Mouse (Mus musculus): Measurements from ENCODE around the gene Abt1. TPM values are rescaled to one million over a fixed set of nuclear protein-coding genes. Genes with fewer than 3 reads are reported as not detected.
"Not testable (repeated sequence)": the region's sequence is repeated elsewhere in the genome, so short reads cannot be mapped to it uniquely, and the experiment has no call there.

The Abt1 gene
- polyA plus RNA-seq, 1 experiment from 2014 or later, result 12.2 TPM

GRCm38 (mm10) chr13:23412630-23413521 is 10.8 kb downstream of the Abt1 start:
- WGBS, result 4% methylated on average over 28 of the region's 28 CpGs
- peaks cover 13% of the 10 kb centered on the region; the same call in 1 of the 2 replicates for H3K27me3 ChIP-seq
- no peaks in the 10 kb centered on the region for H3K36me3 ChIP-seq
- no peak overlapping the region for H3K9ac ChIP-seq
- H3K4me2 ChIP-seq (replicated peaks), result peak overlapping the region; percentile 56
- ATAC-seq (ENCODE audit: insufficient number of reproducible peaks, low FRiP score, low TSS enrichment, low read depth), result no peak; the same call in 1 of the 2 replicates
- no peak overlapping the region for H3K27ac ChIP-seq (replicated peaks)
- H3K4me1 ChIP-seq, result peaks cover 9% of the 10 kb centered on the region
- H3K9me3 ChIP-seq (replicated peaks), result no peaks in the 10 kb centered on the region
- peak overlapping the region; percentile 36 for H3K4me3 ChIP-seq (replicated peaks)

- ATAC-seq (ENCODE audit: insufficient number of reproducible peaks, low FRiP score, low TSS enrichment, low read depth), result no peak
- H3K9ac ChIP-seq, result no peak overlapping the region
- no peak overlapping the region for H3K27ac ChIP-seq (replicated peaks)
- no peaks in the 10 kb centered on the region for H3K9me3 ChIP-seq (replicated peaks)
- under 1% methylated on average over 20 of the region's 20 CpGs for WGBS
- H3K4me2 ChIP-seq (replicated peaks), result peak overlapping the region; percentile 56
- peaks cover 13% of the 10 kb centered on the region; the same call in 1 of the 2 replicates for H3K27me3 ChIP-seq
- H3K4me3 ChIP-seq (replicated peaks), result peak overlapping the region; percentile 36
- no peaks in the 10 kb centered on the region for H3K36me3 ChIP-seq
- peaks cover 9% of the 10 kb centered on the region for H3K4me1 ChIP-seq
These were observed 11.4 kb downstream of the Abt1 start for GRCm38 (mm10) chr13:23412211-23412629.

- no peak overlapping the region for H3K9ac ChIP-seq
- H3K27ac ChIP-seq (replicated peaks), result no peak overlapping the region
- ATAC-seq (ENCODE audit: insufficient number of reproducible peaks, low FRiP score, low TSS enrichment, low read depth), result no peak
- WGBS, result 6% methylated on average over 29 of the region's 29 CpGs
- peaks cover 13% of the 10 kb centered on the region; the same call in 1 of the 2 replicates for H3K27me3 ChIP-seq
- H3K4me3 ChIP-seq (replicated peaks), result peak overlapping the region; percentile 36
- H3K4me2 ChIP-seq (replicated peaks), result peak overlapping the region; percentile 56
- no peaks in the 10 kb centered on the region for H3K9me3 ChIP-seq (replicated peaks)
- no peaks in the 10 kb centered on the region for H3K36me3 ChIP-seq
- peaks cover 9% of the 10 kb centered on the region for H3K4me1 ChIP-seq
These were observed 12.1 kb downstream of the Abt1 start for GRCm38 (mm10) chr13:23411311-23412210.

- Histone ChIP-seq H3K4me2 (replicated peaks) (no peak overlapping the region), H3K9ac (no peak overlapping the region), H3K27ac (replicated peaks) (no peak overlapping the region), H3K36me3 (no peaks in the 10 kb centered on the region), H3K4me3 (replicated peaks) (no peak overlapping the region), H3K27me3 (peaks cover 13% of the 10 kb centered on the region; the same call in 1 of the 2 replicates), H3K9me3 (replicated peaks) (no peaks in the 10 kb centered on the region), H3K4me1 (peaks cover 9% of the 10 kb centered on the region)
- no peak for ATAC-seq (ENCODE audit: insufficient number of reproducible peaks, low FRiP score, low TSS enrichment, low read depth)
- WGBS, result 67% methylated on average over 9 of the region's 9 CpGs
These were observed 13.0 kb downstream of the Abt1 start for GRCm38 (mm10) chr13:23410632-23411031.

- Histone ChIP-seq H3K27ac (replicated peaks) (no peak overlapping the region), H3K4me3 (replicated peaks) (no peak overlapping the region), H3K4me2 (replicated peaks) (no peak overlapping the region), H3K9me3 (replicated peaks) (0 out of 2 replicates have a peak, but pooled peaks cover 3% of the 10 kb centered on the region), H3K9ac (no peak overlapping the region), H3K27me3 (peaks cover 20% of the 10 kb centered on the region), H3K4me1 (peaks cover 11% of the 10 kb centered on the region), H3K36me3 (no peaks in the 10 kb centered on the region)
- no peak for ATAC-seq (ENCODE audit: insufficient number of reproducible peaks, low FRiP score, low TSS enrichment, low read depth)
- WGBS, result 25% methylated on average over 2 of the region's 2 CpGs
These were observed 21.0 kb downstream of the Abt1 start for GRCm38 (mm10) chr13:23402626-23403025.

- Histone ChIP-seq H3K36me3 (no peaks in the 10 kb centered on the region), H3K27ac (replicated peaks) (no peak overlapping the region), H3K9me3 (replicated peaks) (0 out of 2 replicates have a peak, but pooled peaks cover 3% of the 10 kb centered on the region), H3K27me3 (peaks cover 27% of the 10 kb centered on the region), H3K4me3 (replicated peaks) (peak overlapping the region; percentile 35), H3K9ac (no peak overlapping the region), H3K4me1 (peaks cover 11% of the 10 kb centered on the region), H3K4me2 (replicated peaks) (peak overlapping the region; percentile 59)
- WGBS, result 4% methylated on average over 19 of the region's 19 CpGs
- peak; percentile 29; the same call in 1 of the 2 replicates for ATAC-seq (ENCODE audit: insufficient number of reproducible peaks, low FRiP score, low TSS enrichment, low read depth)
These were observed 21.8 kb downstream of the Abt1 start for GRCm38 (mm10) chr13:23401683-23402527.

- Histone ChIP-seq H3K4me1 (peaks cover 16% of the 10 kb centered on the region), H3K27ac (replicated peaks) (no peak overlapping the region), H3K36me3 (no peaks in the 10 kb centered on the region), H3K4me3 (replicated peaks) (peak overlapping the region; percentile 35), H3K27me3 (peaks cover 28% of the 10 kb centered on the region), H3K4me2 (replicated peaks) (peak overlapping the region; percentile 59), H3K9ac (no peak overlapping the region), H3K9me3 (replicated peaks) (0 out of 2 replicates have a peak, but pooled peaks cover 3% of the 10 kb centered on the region)
- 8% methylated on average over 24 of the region's 24 CpGs for WGBS
- no peak for ATAC-seq (ENCODE audit: insufficient number of reproducible peaks, low FRiP score, low TSS enrichment, low read depth)
These were observed 22.6 kb downstream of the Abt1 start for GRCm38 (mm10) chr13:23400771-23401682.

- 10% methylated on average over 14 of the region's 14 CpGs for WGBS
- H3K9ac ChIP-seq; H3K27ac ChIP-seq (replicated peaks); H3K4me2 ChIP-seq (replicated peaks); H3K9me3 ChIP-seq (replicated peaks); H3K36me3 ChIP-seq; ATAC-seq (ENCODE audit: insufficient number of reproducible peaks, low FRiP score, low TSS enrichment, low read depth): not testable (repeated sequence)
- peak overlapping the region; percentile 40; the same call in 1 of the 2 replicates for H3K4me3 ChIP-seq (replicated peaks)
- peaks cover 46% of the 10 kb centered on the region for H3K27me3 ChIP-seq
- H3K4me1 ChIP-seq, result peaks cover 12% of the 10 kb centered on the region
These were observed 26.8 kb downstream of the Abt1 start for GRCm38 (mm10) chr13:23396913-23397312.

GRCm38 (mm10) chr13:23396246-23396703 is 27.4 kb downstream of the Abt1 start:
- Histone ChIP-seq H3K4me1 (peaks cover 6% of the 10 kb centered on the region; the same call in 1 of the 2 replicates), H3K27me3 (peaks cover 43% of the 10 kb centered on the region), H3K4me2 (replicated peaks) (peak overlapping the region; percentile 77), H3K4me3 (replicated peaks) (peak overlapping the region; percentile 40), H3K27ac (replicated peaks) (no peak overlapping the region), H3K9ac (no peak overlapping the region), H3K36me3 (no peaks in the 10 kb centered on the region), H3K9me3 (replicated peaks) (0 out of 2 replicates have a peak, but pooled peaks cover under 1% of the 10 kb centered on the region)
- under 1% methylated on average over 31 of the region's 31 CpGs for WGBS
- no peak for ATAC-seq (ENCODE audit: insufficient number of reproducible peaks, low FRiP score, low TSS enrichment, low read depth)
